Mouse (Mus musculus) ovary, postnatal 10 days (tissue): ENCODE results near the gene Nipbl.
"Not testable (repeated sequence)": the region's sequence is repeated elsewhere in the genome, so short reads cannot be mapped to it uniquely, and the experiment has no call there.

Experiments
- DNase-seq: peaks from one replicate; pipeline ENCODE4 v3.0.0; 2022; ENCODE audit warnings: low spot score

Nipbl gene

DNA sequence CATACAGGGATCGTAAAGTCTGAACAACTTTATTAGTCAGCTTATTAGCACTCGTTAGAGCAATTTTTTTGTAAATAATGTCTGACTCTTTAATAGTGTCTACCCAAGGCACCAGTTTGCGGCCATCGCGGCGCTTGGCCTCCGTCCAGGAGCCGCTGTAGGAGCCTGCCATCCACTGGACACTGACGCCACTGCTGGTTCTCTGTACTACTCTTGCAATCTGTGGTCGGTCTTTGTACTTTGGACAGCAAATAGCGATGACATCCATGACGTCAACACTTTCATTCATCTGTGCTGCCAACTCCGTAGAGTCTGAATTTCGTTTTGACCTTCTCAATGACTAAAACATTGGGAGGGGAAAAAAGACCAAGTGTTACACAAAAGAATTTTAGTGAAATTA is 153.0 kb downstream of the Nipbl start:
- DNase-seq = no peak

DNA sequence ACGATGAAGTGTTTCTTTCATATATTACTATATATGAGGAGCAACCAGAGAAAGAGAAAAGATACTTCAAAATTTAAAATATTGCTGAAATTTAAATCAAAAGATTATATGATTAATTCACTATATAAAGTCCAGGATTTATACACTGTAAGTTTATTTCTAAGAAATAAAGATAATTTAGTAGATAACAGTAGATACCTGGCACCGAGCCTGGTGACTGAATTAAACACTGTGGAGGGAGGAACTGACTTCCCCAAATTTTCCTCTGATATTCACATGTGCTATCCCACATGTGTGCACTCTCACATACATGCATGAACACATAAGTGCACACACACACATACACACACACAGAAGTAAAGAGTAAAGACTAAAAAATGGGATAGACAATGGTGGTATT is 162.1 kb downstream of the Nipbl start:
- no peak for DNase-seq

DNA sequence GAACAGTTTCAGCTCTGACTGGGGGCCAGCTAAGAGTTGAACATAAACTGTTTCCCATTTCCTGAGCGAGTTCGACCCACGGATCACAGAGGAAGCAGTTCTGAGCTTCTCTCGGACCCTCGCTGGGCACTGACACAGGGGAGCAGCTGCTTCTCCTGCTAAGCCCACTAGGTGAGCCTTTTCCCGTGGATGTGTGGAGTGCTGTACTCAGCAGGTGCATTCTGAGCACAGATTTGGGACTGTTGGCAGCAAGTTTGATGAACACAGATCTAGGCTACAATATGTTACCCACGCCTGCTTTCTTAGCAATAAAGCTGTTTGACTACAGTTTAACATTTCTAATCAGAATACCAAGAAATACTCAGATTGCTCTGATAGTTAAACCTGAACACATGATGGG is 162.6 kb downstream of the Nipbl start:
- no peak for DNase-seq

DNA sequence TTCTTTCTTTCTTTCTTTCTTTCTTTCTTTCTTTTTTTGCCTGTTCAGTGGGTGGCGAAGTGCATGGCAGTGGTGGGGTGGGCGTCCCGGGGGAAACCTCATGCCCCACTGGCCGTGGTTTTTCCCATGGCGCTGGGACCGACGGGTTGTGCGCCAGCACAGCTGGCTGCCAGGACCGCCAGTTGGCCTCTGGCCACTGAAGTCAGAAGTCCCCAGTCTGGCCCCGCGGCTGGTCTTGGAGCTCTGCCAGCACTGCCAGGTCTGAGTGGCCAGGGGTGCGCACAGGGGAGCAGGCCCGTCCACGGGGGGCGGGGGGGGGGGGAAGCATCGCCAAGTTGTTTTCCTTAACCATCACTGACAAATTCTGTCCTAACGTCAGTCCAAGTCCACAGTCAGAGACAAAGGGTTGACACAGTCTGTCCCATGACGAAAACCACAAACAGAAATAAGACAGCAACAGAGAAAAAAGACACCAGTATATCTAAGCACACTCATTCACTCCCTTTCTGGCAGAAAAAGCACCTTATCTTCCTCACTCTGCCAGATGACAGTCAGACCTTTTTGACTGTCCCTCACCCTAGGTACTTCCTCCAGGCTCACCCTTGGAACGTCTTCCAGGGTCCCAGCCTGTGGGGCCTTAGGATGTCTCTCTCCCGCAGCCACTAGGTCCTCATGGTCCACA is 164.2 kb downstream of the Nipbl start:
- DNase-seq = peak; percentile 7

DNA sequence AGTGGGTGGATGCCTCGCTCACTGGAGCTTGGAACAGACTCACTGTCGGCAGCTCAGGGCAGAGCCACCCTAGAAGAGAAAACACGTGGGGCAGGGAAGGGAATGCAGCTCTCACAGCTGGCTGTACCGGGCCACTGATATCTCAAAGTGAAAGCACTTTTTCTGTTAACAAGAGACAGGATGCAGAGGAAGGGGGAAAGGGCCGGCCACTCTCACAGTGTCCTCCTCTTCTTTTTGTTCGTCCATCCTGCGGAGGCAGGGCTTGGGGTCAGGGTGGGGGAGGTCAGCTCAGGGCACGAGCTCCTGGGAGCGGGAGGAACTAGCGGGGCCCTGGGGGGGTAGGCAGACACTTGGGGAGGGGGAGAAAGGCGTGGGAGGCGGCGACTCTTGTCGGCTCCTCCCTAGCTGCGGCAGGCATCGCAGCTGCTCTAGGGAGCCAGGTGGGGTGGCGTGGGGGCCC is 164.9 kb downstream of the Nipbl start:
- peak; percentile 15 for DNase-seq

DNA sequence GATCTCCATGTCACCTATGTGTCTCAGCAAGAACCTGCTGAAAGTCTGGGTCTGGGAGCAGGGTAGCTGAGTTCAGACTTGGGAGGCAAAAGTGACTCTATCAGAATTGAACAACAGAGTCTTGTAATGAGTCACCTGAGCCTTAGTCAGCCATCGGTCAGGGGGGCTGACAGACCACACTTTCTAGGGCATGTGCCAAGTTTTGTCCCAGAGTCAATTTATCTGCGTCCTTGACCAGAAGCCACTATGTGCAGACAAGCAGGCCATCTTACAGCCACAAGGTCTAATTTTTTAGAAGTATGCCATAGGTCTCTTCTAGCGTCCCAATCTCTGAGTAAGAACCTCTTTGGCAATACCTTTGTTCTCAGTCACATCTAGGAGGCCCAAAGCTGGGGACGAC is 166.3 kb downstream of the Nipbl start:
- DNase-seq = not testable (repeated sequence)

DNA sequence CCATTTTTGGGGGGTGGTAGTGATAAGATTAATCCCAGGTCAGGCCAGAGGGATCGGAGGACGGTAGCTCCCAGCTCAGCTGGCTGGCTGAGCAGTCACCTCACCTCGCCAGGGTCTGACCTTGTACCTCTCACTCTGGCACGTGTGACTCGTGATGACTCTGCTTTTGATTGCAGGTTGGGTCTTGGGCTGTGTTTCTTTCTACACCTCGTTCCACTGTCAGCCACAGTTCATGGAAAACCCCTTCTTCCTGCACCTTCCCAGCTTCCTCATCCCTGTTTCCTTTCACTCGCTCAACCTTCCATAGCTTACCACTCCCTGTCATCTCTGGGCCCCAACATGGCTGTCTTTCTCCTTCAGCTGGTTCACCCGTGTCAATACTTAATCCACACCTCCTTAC is 172.3 kb downstream of the Nipbl start:
- DNase-seq = no peak

DNA sequence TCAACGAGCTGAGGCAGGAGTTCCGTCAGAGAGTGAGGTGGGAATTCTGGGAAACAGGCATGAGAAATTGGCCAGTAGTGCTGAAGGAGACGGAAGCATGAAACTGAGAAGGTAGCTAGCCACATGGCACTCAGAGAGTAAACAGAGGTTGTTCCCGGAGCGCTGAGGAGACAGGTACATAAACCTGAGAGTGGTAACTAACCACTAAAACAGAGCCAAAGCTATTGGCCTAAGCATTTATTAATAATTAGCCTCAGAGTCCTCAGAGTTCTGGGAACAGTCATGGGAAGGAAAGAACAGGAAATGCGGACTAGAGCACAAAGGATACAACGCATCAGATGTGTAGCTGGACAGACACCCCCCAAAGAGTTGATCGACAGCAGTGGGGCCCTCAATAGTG is 176.0 kb downstream of the Nipbl start:
- no peak for DNase-seq

DNA sequence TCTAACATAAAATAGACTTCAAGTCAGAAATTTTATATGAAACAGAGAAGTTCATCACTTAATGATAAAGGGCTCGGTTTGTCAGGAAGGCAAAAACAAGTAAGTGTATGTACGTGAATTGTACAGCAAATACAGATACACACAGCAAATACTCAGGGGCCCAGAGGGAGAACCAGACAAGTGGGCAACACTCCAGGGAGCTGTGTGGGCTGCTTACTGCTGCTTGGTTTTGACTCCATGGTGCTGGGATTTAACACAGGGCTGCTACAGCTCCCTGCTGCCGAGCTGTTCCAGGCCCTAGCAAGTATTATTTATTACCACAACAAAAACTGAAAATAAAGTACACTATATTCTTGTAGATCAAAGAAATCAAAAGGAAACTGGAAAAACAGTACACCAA is 177.1 kb downstream of the Nipbl start:
- no peak for DNase-seq

DNA sequence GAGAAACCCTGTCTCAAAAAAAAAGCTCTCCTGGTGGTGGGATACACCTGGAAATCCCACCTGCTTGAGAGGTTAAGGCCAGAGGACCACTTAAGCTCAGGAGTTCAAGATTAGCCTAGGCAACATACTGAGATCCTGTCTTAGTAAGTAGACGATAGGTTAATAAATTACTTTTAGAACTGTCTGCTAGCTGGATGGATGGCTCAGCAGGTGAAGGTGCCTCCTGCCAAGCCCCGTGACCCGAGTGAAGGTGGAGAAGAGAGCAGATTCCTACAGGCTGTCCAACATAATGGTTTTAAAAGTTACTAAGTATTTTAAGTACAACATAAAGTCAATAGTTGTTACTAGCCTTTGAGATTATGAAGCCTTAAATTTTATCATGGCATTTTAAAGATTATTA is 178.3 kb downstream of the Nipbl start:
- no peak for DNase-seq
